Mouse (Mus musculus) lung, adult 2 months (tissue): ENCODE measurements around the gene Tgoln1.

Source experiments
- CTCF ChIP-seq: fragments of 200-500 bp; IDR thresholded peaks from 2 replicates; pipeline ENCODE4 v1.5.1; 2011; ENCODE audit warnings: mild to moderate bottlenecking, low read length, control low read depth; ENCODE audit not compliant: insufficient read depth
- POLR2A ChIP-seq: fragments of 200-500 bp; IDR thresholded peaks from 2 replicates; pipeline ENCODE4 v1.6.1; 2011; ENCODE audit warnings: low read depth, mild to moderate bottlenecking, control low read depth, low read length, borderline replicate concordance; ENCODE audit errors: extremely low read depth

- TF ChIP-seq CTCF = no peak
- no peak for TF ChIP-seq POLR2A
These were observed 9.6 kb upstream of the Tgoln1 start for GRCm38 (mm10) chr6:72626391-72626790.
